Mouse (Mus musculus) hindbrain, embryonic 12.5 days (tissue): ENCODE measurements at regions not wholly inside any gene's neighbourhood (a gene's known extent, or its start where the extent isn't known, plus 50 kb on each side); places are given as distances from the start of the nearest gene placed in this dataset.
"Not testable (repeated sequence)": the region's sequence is repeated elsewhere in the genome, so short reads cannot be mapped to it uniquely, and the experiment has no call there.

Source experiments
- ATAC-seq: fragments of 200-750 bp; cut with Nextera tagmentation; 2 replicates; pipeline ENCODE4 v1.8.0; 2017; ENCODE audit warnings: moderate TSS enrichment; ENCODE audit not compliant: low FRiP score
- H3K27ac ChIP-seq: fragments of 300-500 bp; sonication (generic); 2 replicates; pipeline ENCODE4 v1.5.1; 2016; ENCODE audit warnings: mild to moderate bottlenecking
- H3K27me3 ChIP-seq: fragments of 300-500 bp; sonication (generic); 2 replicates; pipeline ENCODE4 v1.6.1; 2016; ENCODE audit warnings: mild to moderate bottlenecking
- H3K36me3 ChIP-seq: fragments of 300-500 bp; sonication (generic); 2 replicates; pipeline ENCODE4 v1.6.1; 2016; ENCODE audit warnings: mild to moderate bottlenecking
- H3K4me1 ChIP-seq: fragments of 300-500 bp; sonication (generic); 2 replicates; pipeline ENCODE4 v1.6.1; 2016
- H3K4me2 ChIP-seq: fragments of 300-500 bp; sonication (generic); replicated peaks from 2 replicates; pipeline ENCODE4 v1.6.1; 2016; ENCODE audit warnings: mild to moderate bottlenecking
- H3K4me3 ChIP-seq: fragments of 300-500 bp; sonication (generic); 2 replicates; pipeline ENCODE4 v1.5.1; 2016; ENCODE audit warnings: mild to moderate bottlenecking
- H3K9ac ChIP-seq: fragments of 300-500 bp; sonication (generic); 2 replicates; pipeline ENCODE4 v1.6.1; 2016; ENCODE audit warnings: mild to moderate bottlenecking, moderate library complexity
- H3K9me3 ChIP-seq: fragments of 300-500 bp; sonication (generic); replicated peaks from 2 replicates; pipeline ENCODE4 v1.6.1; 2016; ENCODE audit warnings: mild to moderate bottlenecking
- WGBS: fragments of 180-500 bp; shearing (Covaris S2); methylation state at CpG from one replicate; pipeline ENCODE4 v1.1.7; 2016; 5-methylcytosine and 5-hydroxymethylcytosine counted together

DNA sequence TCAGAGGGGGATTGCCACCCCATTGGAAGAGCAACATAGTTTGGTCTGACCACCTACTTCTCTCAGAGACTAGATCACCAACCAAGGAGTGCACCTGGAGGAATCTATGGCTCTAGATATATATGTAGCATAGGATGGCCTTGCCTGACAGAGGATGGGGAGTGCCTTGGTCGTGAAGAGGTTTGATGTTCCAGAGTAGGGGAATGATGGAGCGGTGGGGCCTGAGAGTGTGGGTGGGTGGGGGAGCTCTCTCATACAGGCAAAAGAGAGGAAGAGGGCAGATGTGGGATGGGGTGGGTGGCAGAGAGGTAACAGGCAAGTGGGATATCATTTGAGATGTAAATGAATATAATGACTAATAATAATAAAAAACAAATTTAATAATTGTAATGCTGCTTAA, 874.0 kb downstream of the Amy2a5 start:
- ATAC-seq = no peak
- Histone ChIP-seq H3K36me3 (no peaks in the 10 kb centered on the region), H3K4me1 (no peaks in the 10 kb centered on the region), H3K27ac (no peak overlapping the region), H3K4me3 (no peak overlapping the region), H3K9ac (no peak overlapping the region), H3K4me2 (no peak overlapping the region), H3K9me3 (no peaks in the 10 kb centered on the region), H3K27me3 (no peaks in the 10 kb centered on the region)
- 79% methylated on average over 2 of the region's 2 CpGs for WGBS

DNA sequence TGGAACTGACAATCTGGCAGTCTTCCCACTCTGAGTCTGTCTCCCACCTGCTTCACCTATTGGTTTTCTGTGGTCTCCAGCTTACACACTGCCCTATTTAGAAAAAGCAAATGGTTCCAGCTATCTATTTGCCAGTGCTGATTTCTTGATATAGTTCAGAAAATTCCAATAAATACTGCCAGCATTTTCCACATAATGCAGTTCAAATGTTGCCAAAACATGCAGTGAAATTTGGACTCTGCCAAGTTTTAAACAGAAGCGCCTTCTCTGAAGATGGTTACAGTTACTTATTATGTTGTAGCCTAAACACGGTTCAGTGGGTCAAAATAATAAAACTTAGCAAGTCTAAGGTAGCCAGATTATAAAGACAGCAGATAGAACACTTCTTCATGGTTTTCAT, 912.8 kb downstream of the Amy2a5 start:
- ATAC-seq = no peak
- no peak overlapping the region for H3K4me2 ChIP-seq

DNA sequence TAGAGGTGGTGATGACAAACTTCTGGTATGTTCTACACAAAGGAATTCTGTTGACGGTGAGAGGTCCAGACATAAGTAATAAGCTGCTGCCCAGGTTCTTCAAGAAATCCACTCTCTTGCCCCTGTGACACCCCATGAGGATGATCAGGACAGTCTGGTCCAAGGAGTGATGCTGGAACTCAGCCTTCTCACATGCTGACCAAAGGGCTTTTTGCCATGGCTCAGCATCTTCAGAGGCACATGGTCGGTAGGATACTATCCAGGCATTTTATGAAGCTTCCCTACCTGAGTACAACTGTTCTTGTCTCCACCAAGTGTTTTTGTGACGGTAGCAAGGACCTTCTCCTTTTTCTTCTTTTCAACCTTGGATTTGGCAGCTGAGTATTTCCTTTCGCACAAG, 927.5 kb downstream of the Amy2a5 start:
- ATAC-seq = no peak
- H3K9ac ChIP-seq = no peak overlapping the region
- H3K36me3 ChIP-seq = no peaks in the 10 kb centered on the region
- H3K27me3 ChIP-seq = no peaks in the 10 kb centered on the region
- WGBS = 93% methylated on average over 4 of the region's 4 CpGs
- no peaks in the 10 kb centered on the region for H3K9me3 ChIP-seq
- no peak overlapping the region for H3K4me2 ChIP-seq
- no peak overlapping the region for H3K4me3 ChIP-seq
- H3K4me1 ChIP-seq = no peaks in the 10 kb centered on the region
- no peak overlapping the region for H3K27ac ChIP-seq

More for the DNA sequence above, 912.8 kb downstream of the Amy2a5 start:
- H3K9ac ChIP-seq = no peak overlapping the region
- WGBS = 81% methylated on average over 2 of the region's 2 CpGs
- H3K27me3 ChIP-seq = no peaks in the 10 kb centered on the region
- H3K9me3 ChIP-seq = no peaks in the 10 kb centered on the region
- H3K36me3 ChIP-seq = no peaks in the 10 kb centered on the region
- H3K4me3 ChIP-seq = no peak overlapping the region
- no peaks in the 10 kb centered on the region for H3K4me1 ChIP-seq
- no peak overlapping the region for H3K27ac ChIP-seq

- H3K9ac ChIP-seq = no peak overlapping the region
- peak; percentile 73 for ATAC-seq
- 52% methylated on average over 2 of the region's 2 CpGs for WGBS
Measured at GRCm38 (mm10) chr3:112325348-112325747, 933.3 kb downstream of the Amy2a5 start.

GRCm38 (mm10) chr3:112321196-112321595, 937.4 kb downstream of the Amy2a5 start:
- not testable (repeated sequence) for H3K4me2 ChIP-seq, H3K4me1 ChIP-seq, H3K4me3 ChIP-seq, H3K36me3 ChIP-seq, H3K9me3 ChIP-seq, H3K27me3 ChIP-seq, ATAC-seq, H3K9ac ChIP-seq, H3K27ac ChIP-seq
- WGBS = 96% methylated on average over 11 of the region's 11 CpGs

More at GRCm38 (mm10) chr3:112325348-112325747, 933.3 kb downstream of the Amy2a5 start:
- no peaks in the 10 kb centered on the region for H3K36me3 ChIP-seq
- H3K4me1 ChIP-seq = no peaks in the 10 kb centered on the region
- no peak overlapping the region for H3K27ac ChIP-seq
- no peaks in the 10 kb centered on the region for H3K27me3 ChIP-seq
- H3K4me2 ChIP-seq = no peak overlapping the region
- no peaks in the 10 kb centered on the region for H3K9me3 ChIP-seq
- H3K4me3 ChIP-seq = no peak overlapping the region

GRCm38 (mm10) chr3:112278785-112279430, 979.7 kb downstream of the Amy2a5 start:
- 65% methylated on average over 2 of the region's 2 CpGs for WGBS
- no peaks in the 10 kb centered on the region for H3K4me1 ChIP-seq
- peak; percentile 43; the same call in 1 of the 2 replicates for ATAC-seq

DNA sequence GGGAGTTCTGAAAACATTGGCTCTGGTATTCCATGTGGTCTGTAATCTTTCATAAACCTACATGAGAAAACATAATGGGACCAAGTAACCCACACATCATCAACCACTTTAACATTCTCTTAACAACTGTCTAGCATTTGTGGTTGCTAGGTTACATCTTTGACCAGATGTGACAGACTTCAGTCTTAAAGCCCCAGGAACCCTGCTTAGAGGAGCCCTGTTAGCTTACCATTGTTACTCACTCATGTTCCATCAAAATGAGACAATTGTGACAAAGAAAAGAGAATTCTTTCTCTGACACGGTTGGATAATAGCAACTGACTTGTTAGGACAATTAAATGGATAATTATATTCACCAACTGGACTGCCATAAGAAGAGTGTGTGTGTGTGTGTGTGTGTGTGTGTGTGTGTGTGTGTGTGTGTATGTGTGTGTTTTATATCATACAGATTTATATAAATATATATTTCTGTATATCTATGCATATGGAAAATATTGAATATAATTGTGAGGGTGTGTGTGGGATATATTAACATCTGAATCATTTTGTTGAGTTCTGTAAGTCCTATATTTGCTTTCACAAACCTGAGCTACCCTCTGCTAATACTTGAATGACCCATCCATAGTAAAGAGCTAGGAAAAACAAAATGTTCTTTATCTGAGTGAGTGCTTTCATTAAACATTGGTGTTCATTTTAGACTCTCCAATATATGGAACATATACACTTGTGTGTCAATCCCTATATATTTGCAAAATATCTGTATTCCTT, 997.1 kb downstream of the Amy2a5 start:
- ATAC-seq = peak; percentile 77
- H3K9me3 ChIP-seq = no peaks in the 10 kb centered on the region
- no peak overlapping the region for H3K4me2 ChIP-seq
- H3K27me3 ChIP-seq = no peaks in the 10 kb centered on the region
- 16% methylated on average over 1 of the region's 1 CpGs for WGBS
- H3K4me3 ChIP-seq = no peak overlapping the region
- H3K4me1 ChIP-seq = no peaks in the 10 kb centered on the region
- no peaks in the 10 kb centered on the region for H3K36me3 ChIP-seq
- no peak overlapping the region for H3K27ac ChIP-seq
- no peak overlapping the region for H3K9ac ChIP-seq

More at GRCm38 (mm10) chr3:112278785-112279430, 979.7 kb downstream of the Amy2a5 start:
- Histone ChIP-seq H3K27me3 (no peaks in the 10 kb centered on the region), H3K27ac (no peak overlapping the region), H3K4me2 (no peak overlapping the region), H3K9ac (no peak overlapping the region), H3K9me3 (no peaks in the 10 kb centered on the region), H3K4me3 (no peak overlapping the region), H3K36me3 (no peaks in the 10 kb centered on the region)

DNA sequence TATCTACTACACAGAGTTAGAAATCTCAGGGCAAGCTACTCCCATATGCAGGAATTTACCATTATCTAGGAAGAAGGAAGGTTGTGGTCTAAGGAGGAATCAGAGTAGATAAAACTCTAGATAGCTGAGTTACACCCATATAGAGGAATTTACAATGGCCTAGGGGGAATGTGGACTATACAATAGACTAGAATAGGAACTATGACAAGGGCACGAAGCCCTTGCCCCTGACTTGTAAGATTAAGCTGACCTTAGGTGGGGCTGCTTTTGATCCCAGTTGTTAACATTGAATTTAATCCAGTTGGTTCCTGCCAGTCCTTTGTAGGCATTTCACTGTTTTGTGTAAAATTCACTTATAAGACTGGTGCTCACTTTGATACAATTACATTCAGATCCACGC, 1015.7 kb downstream of the Amy2a5 start:
- ATAC-seq, H3K9me3 ChIP-seq, H3K4me3 ChIP-seq, H3K9ac ChIP-seq, H3K4me1 ChIP-seq, H3K27ac ChIP-seq, H3K4me2 ChIP-seq, H3K36me3 ChIP-seq, H3K27me3 ChIP-seq: not testable (repeated sequence)
- WGBS = 82% methylated on average over 2 of the region's 2 CpGs

- 10% methylated on average over 1 of the region's 1 CpGs for WGBS
- H3K9me3 ChIP-seq = no peaks in the 10 kb centered on the region
- no peak for ATAC-seq
- H3K27me3 ChIP-seq = no peaks in the 10 kb centered on the region
- H3K4me1 ChIP-seq = no peaks in the 10 kb centered on the region
- H3K4me2 ChIP-seq = no peak overlapping the region
- H3K4me3 ChIP-seq = no peak overlapping the region
- no peak overlapping the region for H3K27ac ChIP-seq
- H3K36me3 ChIP-seq = no peaks in the 10 kb centered on the region
- no peak overlapping the region for H3K9ac ChIP-seq
Measured at GRCm38 (mm10) chr3:112239626-112240120, 1019.0 kb downstream of the Amy2a5 start.
